Mouse (Mus musculus) ovary, postnatal 36 days (tissue): ENCODE measurements around the gene Avpr1b.

Experiments
- DNase-seq: peaks from one replicate; pipeline ENCODE4 v3.0.0; 2022; ENCODE audit warnings: low spot score, mixed read lengths

The Avpr1b gene

DNA sequence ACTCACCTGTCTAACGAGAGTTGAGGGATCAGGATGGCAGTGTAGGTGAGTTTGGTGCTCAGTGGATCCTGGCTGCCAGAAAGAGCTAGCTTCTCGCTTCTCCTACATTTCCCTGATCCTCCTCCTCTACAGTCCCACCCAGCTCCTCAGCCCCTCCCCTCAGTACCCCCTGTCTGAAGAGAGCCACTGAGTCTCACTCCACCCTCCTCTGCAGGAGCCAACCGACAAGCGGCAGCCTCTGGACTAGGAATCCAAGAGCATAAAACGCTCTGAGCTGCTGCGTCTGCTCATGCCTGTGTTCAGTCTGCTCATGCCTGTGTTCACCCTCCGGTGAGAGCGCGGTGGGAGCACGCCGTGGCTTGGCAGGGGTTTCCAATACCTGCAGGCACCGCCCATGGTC lies at the start of gene Avpr1b:
TSS of gene Avpr1b (plus strand) at position 335 of the 400 bp plus-strand sequence.
- DNase-seq: no peak

DNA sequence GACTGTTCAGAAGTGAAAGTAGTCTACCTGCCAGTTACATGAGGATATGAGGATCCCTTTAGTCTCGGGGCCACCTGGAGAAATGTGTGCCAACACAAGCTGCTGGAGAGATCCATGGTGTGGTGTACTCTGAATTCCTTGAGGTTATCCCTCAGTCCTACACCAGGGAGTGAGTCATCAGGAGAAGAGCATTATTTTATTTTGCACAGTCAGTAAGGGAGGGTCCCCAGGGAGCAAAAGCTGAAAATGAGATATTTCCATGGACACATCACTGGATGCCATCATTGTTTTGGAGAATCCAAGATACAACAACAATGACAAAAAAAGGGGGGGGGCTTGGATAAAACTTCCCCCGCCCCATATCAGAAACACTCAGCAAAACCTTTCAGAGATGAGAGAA lies 47.1 kb upstream of the Avpr1b start:
- no peak for DNase-seq

DNA sequence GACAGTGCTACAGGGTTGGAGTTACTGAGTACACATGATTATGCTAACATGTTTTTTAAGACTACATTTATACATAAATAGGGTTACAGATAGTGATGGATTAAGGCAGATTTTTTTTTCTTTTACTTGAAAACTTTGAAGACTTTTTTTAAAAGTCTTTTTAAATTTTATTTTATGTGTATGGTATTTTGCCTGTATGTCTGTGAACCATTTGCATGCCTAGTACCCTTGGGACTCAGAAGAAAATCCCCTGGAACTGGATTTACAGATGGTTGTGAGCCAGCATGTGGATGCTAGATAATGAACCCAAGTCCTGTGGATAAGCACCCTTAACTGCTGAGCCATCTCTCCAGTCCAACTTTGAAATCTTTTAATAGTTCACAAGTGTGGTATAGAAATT lies 45.6 kb upstream of the Avpr1b start:
- no peak for DNase-seq

DNA sequence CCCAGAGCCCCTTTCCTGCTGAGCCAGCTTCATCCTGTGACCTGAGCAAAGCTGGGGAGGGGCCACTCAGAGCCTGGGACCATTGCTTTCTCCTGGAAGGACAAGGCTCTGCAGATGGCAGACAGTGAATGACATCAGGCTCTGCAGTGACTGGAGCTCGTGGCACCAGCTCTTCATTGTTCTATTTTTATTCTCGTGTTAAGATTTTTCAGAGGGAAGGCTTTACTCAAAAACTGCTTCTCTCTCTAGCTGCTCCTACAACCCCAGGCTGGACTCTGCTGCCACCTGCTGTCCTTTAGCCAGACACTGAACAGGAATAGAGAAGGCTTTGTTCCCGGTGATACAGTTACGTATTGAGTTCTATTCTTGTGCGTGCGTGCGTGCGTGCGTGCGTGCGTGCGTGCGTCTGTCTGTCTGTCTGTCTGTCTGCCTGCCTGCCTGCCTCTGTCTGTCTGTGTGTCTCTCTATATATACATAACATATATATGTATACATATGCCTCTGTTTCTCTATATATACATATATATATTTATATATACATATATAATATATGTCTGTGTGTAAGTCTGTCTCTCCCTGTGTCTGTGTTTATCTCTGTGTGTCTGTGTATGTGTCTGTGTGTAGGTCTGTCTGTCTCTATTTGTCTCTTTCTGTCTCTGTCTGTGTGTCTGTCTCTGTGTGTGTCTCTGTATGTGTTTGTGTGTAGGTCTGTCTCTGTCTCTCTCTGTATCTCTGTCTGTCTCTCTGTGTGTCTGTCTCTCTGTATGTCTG lies 43.8 kb upstream of the Avpr1b start:
- DNase-seq: peak; percentile 72

DNA sequence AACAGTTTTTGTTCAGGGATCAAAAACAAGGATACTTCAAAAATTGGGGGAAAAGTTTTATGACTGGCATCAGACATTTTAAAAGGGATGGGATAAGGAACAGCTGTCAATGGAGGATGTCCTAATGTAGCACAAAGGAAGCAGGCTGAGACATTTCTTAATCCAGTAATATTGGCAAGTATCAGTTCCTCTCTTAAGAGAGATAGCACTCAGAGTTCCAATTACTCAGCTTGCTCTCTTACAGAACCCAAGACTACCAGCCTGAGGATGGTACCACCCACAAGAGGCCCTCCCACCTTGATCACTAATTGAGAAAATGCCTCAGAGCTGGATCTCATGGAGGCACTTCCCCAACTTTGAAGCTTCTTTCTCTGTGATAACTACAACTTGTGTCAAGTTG lies 38.5 kb upstream of the Avpr1b start:
- no peak for DNase-seq

DNA sequence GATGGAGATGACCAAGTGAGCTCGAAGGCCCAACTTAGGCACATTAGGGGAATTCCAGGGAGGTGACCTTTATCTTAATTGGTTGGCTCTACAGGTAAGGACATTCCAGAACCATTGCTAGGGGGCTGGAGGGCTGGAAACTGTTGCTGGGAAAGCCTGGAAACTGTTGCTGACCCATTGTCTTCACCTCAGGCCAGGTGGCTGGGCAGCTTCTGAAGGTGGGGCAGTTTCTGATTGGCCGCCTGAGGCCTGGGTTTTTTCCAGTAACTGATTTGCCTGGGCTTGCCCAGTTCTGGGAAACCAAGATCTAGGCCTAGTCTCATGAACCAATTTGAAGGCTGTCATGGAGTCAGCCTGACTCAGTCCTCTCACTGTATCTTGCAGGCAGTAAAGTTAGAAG lies 37.0 kb upstream of the Avpr1b start:
- DNase-seq: no peak

GRCm38 (mm10) chr1:131566056-131566455 lies 33.0 kb upstream of the Avpr1b start:
- peak; percentile 19 for DNase-seq

- no peak for DNase-seq
Measured at GRCm38 (mm10) chr1:131569721-131570120, 29.3 kb upstream of the Avpr1b start.

DNA sequence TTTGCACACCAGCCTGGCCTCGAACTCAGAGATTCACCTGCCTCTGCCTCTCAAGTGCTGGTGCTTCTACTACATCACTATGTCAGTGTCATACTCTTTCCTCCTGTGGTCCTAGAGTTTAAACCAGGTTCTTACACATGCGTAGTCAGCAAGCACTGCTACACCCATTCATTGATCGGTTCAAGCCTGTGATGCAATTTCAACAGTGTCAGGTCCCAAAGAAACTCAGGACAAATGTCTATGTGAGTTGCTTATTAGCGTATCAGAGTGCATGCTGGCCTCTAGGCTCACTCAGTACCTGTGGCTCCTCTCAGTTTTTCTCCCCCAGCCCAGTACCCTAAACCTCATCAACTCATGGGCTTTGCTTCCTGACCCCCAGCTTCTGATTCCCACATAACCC lies 28.6 kb upstream of the Avpr1b start:
- no peak for DNase-seq

GRCm38 (mm10) chr1:131573721-131574120 lies 25.3 kb upstream of the Avpr1b start:
- peak; percentile 7 for DNase-seq

GRCm38 (mm10) chr1:131578943-131579680 lies 19.9 kb upstream of the Avpr1b start:
- no peak for DNase-seq

- no peak for DNase-seq
Measured at GRCm38 (mm10) chr1:131580389-131580788, 18.6 kb upstream of the Avpr1b start.

DNA sequence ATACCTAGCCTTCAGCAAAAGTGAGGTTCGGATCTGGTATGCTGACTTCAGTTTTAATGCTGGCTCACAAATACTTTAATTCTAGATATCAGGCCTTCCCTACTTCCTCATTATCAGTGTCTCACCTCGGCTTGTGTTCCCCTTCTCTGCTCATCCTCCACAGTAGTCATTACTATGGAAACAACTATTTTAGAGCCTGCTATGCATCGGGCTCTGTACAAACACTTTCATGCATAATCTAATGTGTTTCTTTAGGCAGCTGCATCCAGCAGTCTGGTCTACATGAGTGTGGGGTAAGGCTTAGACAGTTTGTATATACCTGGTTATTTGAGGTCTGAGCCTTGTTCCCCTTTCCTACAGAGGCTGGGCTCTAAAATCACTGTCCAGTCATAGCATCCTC lies 15.4 kb upstream of the Avpr1b start:
- DNase-seq: no peak

DNA sequence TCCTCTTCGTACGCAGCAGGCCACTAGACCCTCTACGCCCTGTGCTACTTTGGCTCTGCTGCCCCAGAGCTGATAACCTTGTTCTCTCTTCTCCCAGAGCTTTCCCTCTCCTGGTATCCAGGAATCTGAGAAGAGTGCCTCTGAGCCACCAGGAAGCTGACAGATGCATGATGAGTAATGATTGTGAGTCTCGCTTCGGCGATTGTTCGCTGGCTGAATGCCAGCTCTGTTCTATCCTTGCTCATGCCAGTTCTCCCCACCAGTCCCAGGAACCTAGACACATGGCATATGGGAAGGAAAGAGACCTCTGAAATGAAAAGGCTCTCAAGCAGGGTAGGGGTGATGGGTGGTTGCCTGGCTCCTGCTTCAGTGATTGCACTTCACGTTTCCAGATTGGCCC lies 12.2 kb upstream of the Avpr1b start:
- DNase-seq: no peak

GRCm38 (mm10) chr1:131600314-131600713 lies 1.3 kb downstream of the Avpr1b start:
- no peak for DNase-seq

- no peak for DNase-seq
Measured at GRCm38 (mm10) chr1:131606719-131607118, 7.7 kb downstream of the Avpr1b start.

- DNase-seq: no peak
Measured at GRCm38 (mm10) chr1:131612556-131613155, 13.6 kb downstream of the Avpr1b start.

- peak; percentile 68 for DNase-seq
Measured at GRCm38 (mm10) chr1:131613361-131614133, 14.5 kb downstream of the Avpr1b start.

DNA sequence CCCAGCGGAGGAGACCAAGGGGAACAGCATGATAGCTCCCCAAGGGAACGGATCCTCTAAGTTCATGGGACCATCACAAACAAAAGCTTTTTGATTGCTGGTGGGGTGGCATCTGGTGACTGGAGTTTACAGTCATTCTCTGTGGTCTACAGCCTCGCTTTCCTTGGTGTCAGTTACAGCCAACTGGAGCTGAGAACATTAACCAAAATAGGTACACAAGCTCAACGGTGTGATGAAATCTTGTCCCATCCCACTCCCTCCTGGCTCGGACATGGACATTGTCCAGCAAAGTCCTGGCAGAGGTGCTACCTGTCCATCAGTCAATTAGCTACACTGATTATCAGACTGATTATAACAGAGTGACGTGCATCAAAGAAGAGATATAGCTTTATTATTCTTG lies 15.6 kb downstream of the Avpr1b start:
- no peak for DNase-seq

- DNase-seq: no peak
Measured at GRCm38 (mm10) chr1:131616131-131616530, 17.1 kb downstream of the Avpr1b start.

DNA sequence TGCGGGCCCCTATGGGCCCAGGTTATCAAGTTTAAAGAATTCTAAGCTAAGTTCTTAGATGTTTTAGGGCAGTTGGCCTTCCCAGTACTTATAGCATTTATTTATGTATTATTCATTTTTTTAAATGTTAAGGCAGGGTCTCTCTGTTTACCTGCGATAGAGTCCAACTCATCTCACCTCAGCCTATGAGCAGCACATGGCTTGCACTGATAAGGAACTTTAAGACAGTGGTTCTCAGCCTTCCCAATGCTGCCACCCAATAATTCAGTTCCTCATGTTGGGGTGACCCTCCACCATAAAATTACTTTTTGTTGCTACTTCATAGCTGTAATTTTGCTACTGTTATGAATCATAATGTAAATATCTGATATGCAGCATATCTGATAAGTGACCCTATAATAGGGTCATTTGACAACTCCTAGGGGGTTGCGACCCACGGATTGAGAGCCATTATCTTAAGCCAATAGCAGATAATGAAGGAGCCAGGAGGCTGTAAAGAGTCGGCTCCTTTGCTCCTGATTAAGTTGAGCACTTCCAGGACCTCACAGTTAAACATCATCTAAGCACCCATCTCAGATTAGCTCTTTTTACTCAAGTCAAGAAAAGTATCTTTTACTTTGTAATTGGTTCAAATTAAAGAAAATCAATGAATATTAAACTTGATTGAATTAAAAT lies 17.6 kb downstream of the Avpr1b start:
- DNase-seq: no peak

DNA sequence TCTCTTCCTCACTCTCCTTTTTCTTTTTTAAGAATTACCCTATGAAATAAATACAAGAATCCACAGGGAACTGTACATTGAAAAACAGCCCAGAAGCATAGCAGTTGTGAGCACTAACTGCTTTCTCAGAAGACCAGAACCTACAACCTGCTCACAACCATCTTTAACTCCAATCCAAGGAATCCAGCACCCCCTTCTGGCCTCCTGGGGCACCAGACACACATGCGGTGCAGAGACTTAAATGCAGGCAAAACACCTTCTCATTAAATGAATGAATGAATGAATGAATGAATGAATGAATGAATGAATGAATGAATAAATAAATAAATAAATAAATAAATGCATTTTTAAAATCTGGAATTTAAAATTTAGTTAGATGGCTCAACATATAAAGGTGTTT lies 19.5 kb downstream of the Avpr1b start:
- no peak for DNase-seq
